Mouse (Mus musculus) layer of hippocampus, postnatal 14 days (tissue): Measurements from ENCODE around the gene Ankar. TPM values are rescaled to one million over a fixed set of nuclear protein-coding genes. Genes with fewer than 3 reads are reported as not detected.
A peak's percentile ranks its signal among the peaks of the same experiment; 100 is the strongest.

ENCODE experiments used
- DNase-seq, 2 experiments: peaks; one replicate each; pipeline ENCODE4 v3.0.0; 2021 to 2022; ENCODE audit warnings: low spot score in 2 of 2, mixed read lengths in 1 of 2
- long read RNA-seq, 2 experiments: library from polyadenylated mRNA; stranded (forward); transcript quantifications; one replicate each; pipeline ENCODE4 v2.0.0; 2021
- total RNA-seq, 2 experiments: library from RNA; stranded (reverse); gene quantifications; 2 replicates each; pipeline ENCODE4 v1.2.3; 2021

Gene Ankar
- not detected for total RNA-seq
- long read RNA-seq, experiment 1 = 0 reads
- long read RNA-seq, experiment 2 = 0 reads

- no peak for DNase-seq
These were observed at the start of gene Ankar for GRCm38 (mm10) chr1:72700479-72700878. Ankar (minus strand) TSS chr1:72700579.

DNA sequence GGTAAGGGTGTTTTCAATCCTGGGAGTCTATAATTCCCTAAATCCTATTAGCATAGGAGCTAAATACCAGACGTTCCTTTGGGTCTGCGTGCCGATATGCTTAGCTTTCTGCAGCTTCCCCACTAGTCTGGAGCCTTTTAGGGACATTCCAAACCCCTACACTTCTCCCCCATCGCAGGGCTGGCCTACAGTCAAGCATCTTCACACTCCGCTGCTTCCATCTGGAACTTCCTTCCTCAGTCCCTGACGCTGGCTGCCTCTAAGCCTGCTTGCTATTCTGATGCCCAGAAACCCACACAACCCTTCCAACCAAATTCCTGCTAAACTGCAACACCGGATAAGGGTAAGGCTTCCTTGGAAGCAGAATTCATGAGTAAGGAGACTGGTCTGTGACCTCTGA, 46.0 kb upstream of the Ankar start:
- DNase-seq = peak in 1 of 2 experiments; percentile 52

GRCm38 (mm10) chr1:72744816-72745506, 44.6 kb upstream of the Ankar start:
- DNase-seq = no peak

- DNase-seq = no peak
These were observed 41.0 kb upstream of the Ankar start for GRCm38 (mm10) chr1:72741406-72741805.

GRCm38 (mm10) chr1:72739681-72740063, 39.3 kb upstream of the Ankar start:
- peak; percentile 35 to 72 for DNase-seq

DNA sequence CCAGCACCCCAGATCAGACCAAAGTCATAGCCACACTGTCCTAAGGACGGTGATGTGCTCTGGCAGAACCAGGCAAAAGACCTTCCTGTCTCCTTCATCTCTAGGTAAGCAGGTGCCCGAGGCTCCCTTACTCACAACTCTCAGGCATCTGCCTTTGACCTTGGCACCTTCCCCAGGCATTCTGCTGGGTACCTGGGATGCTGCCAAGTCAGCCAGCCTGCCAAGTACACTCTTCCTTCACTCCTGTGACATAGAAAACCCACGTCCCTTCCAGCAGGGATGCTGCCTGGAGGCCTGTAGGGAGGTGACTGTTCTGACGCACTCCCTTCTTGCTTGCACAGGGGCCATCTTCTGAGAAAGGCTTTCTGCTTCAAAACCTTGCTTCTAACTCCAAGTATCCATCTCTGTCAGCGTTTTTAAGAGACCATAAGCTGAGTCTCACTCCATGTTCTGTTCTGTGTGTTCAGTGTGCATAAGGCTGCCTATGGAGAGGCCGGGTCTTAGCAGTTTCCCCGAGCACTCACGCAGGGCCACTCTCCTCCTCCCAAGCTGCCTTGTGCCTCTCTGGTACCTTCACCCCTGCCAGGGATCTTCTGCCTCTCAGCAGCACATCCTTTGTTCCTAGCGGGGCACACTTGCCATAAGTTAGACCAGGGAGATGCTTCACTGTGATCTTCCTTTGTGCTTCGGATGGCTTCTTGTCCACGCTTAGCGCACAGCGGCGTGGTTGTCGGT, 38.7 kb upstream of the Ankar start:
- DNase-seq = no peak

- DNase-seq = no peak
These were observed 36.2 kb upstream of the Ankar start for GRCm38 (mm10) chr1:72736397-72737125.

DNA sequence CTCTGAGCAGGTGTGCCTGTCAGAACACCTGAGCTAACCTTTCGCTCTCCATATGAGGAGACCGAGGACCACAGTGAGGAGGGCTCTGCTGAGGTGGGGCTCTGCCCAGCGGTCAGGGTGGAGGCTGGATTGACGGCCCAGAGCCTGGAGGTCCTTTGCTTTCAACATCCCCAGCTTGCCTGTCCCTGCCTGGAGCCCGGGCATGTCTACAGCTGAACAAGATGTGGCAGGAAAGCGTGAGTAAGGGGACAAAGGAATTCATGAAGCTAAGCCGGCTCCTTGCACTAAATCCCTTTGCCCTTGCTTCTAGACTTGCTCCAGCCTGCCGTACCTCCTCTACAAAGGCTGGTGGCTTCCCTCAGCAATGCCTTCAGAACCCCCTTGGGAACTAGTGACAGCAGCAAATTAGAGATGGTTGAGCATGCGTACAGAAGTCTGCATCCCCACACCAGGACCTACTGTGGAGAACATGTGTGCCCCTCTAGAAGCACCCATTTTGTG, 32.9 kb upstream of the Ankar start:
- no peak for DNase-seq

DNA sequence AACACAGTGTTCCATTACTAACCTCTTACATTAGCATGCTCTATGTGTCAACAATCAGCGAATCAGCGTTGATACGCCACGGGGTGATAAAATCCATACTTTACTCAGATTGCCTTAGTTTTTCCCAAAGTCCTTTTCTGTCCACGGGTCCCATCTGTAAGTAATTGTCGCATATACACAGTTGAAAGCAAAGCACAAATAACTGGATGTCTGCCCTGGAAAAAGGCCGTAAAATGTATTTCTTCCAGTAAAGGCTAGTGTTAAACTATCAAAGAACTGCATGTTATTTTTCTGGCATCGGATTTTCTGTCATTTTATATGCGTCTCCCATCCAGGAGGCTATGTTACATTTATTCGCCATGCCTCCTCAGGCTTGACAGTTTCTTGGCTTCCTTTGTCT, 29.7 kb upstream of the Ankar start:
- no peak for DNase-seq

DNA sequence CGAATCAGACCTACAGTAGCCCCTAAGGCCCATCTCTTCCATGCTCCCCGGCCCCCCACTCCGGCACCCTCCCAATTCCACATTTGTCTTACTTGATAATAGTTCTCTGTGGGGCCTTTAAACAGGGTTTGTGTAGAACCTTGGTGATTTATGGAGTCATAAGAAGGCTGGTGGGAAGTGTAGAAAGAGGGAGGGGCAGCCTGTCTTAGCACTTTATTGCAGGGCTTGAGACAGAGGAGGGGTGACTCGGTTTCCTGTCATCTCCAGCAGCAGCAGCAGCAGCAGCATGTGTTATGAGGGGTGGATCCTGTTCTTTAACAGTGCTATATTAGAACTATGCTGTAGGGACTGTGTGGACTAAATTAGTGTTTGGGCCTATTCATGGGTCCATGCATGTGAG, 28.4 kb upstream of the Ankar start:
- no peak for DNase-seq

GRCm38 (mm10) chr1:72725941-72726340, 25.6 kb upstream of the Ankar start:
- no peak for DNase-seq

DNA sequence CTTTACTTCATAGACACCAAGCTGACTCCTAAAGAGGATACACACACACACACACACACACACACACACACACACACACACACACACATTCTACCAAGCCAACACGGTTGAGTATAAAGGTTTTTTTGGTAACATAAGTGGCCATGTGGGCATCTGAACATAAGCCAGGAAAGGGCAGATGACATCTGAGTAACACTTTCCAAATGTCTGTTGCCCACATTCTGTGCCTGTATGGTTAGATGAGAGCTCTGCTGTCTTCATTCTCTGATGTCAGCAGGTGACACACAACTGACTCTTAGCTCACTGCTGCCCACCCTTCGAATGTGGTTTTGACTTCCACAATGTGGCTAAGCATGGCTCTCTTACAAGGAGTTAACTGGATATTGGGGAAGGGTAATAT, 24.0 kb upstream of the Ankar start:
- DNase-seq = no peak

DNA sequence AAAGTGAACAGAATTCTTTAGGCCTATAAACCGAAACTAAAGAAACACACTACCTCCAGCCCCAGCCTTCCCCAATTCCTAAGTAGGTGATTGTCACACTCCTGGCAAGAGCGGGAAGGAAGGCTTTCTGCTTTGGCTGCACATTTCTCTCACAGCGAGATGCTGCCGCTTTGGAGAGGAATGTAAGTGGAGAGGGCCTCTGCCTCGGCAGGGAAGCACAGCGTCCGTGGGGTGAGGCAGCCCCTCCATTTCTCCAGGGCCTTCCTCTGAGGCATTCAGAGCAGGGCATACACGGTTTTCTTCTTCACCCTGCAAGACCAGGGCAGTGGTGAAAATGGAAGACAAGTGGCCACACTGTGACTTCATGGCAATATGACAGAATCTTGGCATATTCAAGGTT, 22.3 kb upstream of the Ankar start:
- no peak for DNase-seq

GRCm38 (mm10) chr1:72720115-72720725, 19.8 kb upstream of the Ankar start:
- DNase-seq = no peak

DNA sequence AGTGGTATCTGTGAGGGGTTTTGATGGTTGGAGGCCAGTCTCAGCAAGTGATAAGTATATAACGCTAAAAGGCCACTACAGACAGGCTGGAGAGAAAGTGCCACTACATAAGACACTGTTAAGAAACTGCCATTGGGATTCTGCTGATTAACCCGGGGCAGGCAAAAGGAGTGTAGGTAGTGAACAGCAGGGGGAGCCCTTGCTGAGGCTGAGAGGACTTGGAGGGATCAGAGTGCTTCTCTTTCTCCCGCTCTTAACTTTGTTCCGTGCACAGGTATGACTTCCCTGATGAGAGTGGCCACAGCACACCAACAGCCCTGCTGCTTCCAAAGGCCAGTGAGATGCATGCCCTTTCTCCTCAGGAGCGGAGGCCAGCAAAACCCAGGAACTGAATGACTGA, 18.5 kb upstream of the Ankar start:
- DNase-seq = peak in 1 of 2 experiments; percentile 52

DNA sequence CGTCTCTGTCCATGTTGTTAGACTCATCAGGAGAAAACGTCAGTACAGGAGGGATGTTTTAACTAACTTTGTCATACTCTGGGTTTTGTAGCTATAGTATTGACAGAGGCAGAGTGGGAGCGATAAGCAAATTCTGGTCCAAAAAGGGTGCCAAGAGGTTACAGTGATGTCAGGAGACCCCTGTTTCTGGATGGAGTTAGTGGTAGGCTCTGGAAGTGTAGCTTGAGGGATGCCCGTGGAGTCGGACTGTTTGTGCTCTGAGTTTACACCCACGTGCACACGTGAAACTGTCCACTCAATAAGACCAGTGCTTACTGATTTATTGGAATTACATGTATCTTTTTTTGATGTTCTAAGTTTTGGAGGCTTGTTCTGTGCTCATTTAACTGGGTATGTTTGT, 17.2 kb upstream of the Ankar start:
- DNase-seq = no peak

GRCm38 (mm10) chr1:72716926-72717325, 16.5 kb upstream of the Ankar start:
- DNase-seq = peak; percentile 65 to 82

GRCm38 (mm10) chr1:72716421-72716820, 16.0 kb upstream of the Ankar start:
- no peak for DNase-seq

DNA sequence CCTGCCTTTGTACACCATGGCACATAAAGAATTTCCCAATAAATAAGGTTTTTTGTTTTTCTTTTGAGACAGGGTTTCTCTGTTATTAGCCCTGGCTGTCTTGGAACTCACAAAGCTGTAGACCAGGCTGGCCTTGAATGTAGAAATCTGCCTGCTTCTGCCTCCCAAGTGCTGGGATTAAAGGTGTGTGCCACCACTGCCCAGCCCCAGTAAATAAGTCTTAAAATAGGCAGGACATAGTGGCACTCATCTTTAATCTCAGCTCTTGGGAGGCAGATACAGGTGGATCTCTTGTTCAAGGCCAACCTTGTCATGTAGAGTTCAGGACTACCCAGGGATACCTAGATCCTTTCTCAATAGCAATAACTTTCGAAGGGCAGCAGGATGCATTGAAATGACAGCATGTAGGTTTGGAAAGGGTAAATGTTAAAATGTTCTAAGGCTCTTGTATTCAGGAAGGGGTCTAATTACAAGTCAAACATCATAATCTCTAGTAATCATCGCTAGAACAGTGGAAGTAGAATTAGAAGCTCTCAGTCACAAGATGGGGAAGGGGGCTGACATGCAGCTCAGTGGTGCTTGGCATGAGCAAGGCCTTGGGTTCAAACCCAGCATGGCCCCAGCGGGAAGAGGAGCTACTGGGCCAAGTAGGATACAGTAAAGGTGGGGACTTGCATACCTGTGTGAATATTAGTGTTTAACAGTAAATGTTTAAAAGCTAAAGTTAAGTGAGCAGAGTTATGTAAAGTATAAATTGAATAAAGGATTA, 15.4 kb upstream of the Ankar start:
- no peak for DNase-seq

GRCm38 (mm10) chr1:72715065-72715464, 14.7 kb upstream of the Ankar start:
- DNase-seq = no peak

- no peak for DNase-seq
These were observed 14.2 kb upstream of the Ankar start for GRCm38 (mm10) chr1:72714547-72714946.
